Mouse (Mus musculus): Measurements from ENCODE around the gene Aqp1.

- TF ChIP-seq POLR2A (IDR thresholded peaks at IDR 0.05; ENCODE audit: insufficient read depth, low read length) (no peak), CTCF (IDR thresholded peaks at IDR 0.05; ENCODE audit: low read depth, low read length) (no peak), EP300 (IDR thresholded peaks at IDR 0.05; ENCODE audit: insufficient read depth, low read depth, low read length) (no peak)
Observed at GRCm38 (mm10) chr6:55300704-55301103, 35.5 kb upstream of the Aqp1 start.

All from ES-Bruce4 (cell line).